Mouse (Mus musculus) thymus, postnatal 0 days (tissue): ENCODE measurements around the gene Tmem138. TPM values are rescaled to one million over a fixed set of nuclear protein-coding genes. Genes with fewer than 3 reads are reported as not detected.
A peak's percentile ranks its signal among the peaks of the same experiment; 100 is the strongest.

ENCODE experiments used
- DNase-seq: peaks from one replicate; pipeline ENCODE4 v3.0.0-alpha.2; 2015; ENCODE audit warnings: low spot score
- polyA plus RNA-seq: library from polyadenylated mRNA; unstranded; fragments of >200 nt; fragmentation: Nextera tagmentation; extraction: Ambion mirVana; gene quantifications from 2 replicates; pipeline ENCODE4 v1.2.1, GENCODE M21; 2015

The Tmem138 gene
- 24.6 and 25.7 TPM in 2 replicates for polyA plus RNA-seq

- DNase-seq: peak; percentile 96
These were observed at the start of gene Tmem138, which contains the start of gene Cyb561a3 for GRCm38 (mm10) chr19:10576690-10577561. Tmem138 (minus strand) TSS chr19:10577362. Cyb561a3 (plus strand) TSS chr19:10577172.

GRCm38 (mm10) chr19:10608573-10609240, 31.5 kb upstream of the Tmem138 start:
- DNase-seq: no peak

- no peak for DNase-seq
These were observed 28.9 kb upstream of the Tmem138 start for GRCm38 (mm10) chr19:10605901-10606622.

- peak; percentile 99 for DNase-seq
These were observed 28.2 kb upstream of the Tmem138 start, which contains the start of the genes Ddb1 and Tkfc for GRCm38 (mm10) chr19:10605293-10605900. Ddb1 (plus strand) TSS chr19:10605327. Tkfc (minus strand) TSS chr19:10605654.

- DNase-seq: no peak
These were observed 27.4 kb upstream of the Tmem138 start for GRCm38 (mm10) chr19:10604534-10604933.

- no peak for DNase-seq
These were observed 26.7 kb upstream of the Tmem138 start for GRCm38 (mm10) chr19:10603660-10604523.

GRCm38 (mm10) chr19:10602787-10603186, 25.6 kb upstream of the Tmem138 start:
- DNase-seq: peak; percentile 94

GRCm38 (mm10) chr19:10602247-10602769, 25.1 kb upstream of the Tmem138 start:
- DNase-seq: no peak

GRCm38 (mm10) chr19:10599648-10600047, 22.5 kb upstream of the Tmem138 start:
- DNase-seq: no peak

GRCm38 (mm10) chr19:10598188-10598587, 21.0 kb upstream of the Tmem138 start:
- peak; percentile 48 for DNase-seq

GRCm38 (mm10) chr19:10591659-10592377, 14.7 kb upstream of the Tmem138 start:
- DNase-seq: no peak

GRCm38 (mm10) chr19:10590301-10590700, 13.1 kb upstream of the Tmem138 start:
- DNase-seq: no peak

- no peak for DNase-seq
These were observed 12.1 kb upstream of the Tmem138 start for GRCm38 (mm10) chr19:10589127-10589857.

GRCm38 (mm10) chr19:10587231-10587630, 10.1 kb upstream of the Tmem138 start:
- DNase-seq: no peak

GRCm38 (mm10) chr19:10585112-10585511, 8.0 kb upstream of the Tmem138 start:
- DNase-seq: peak; percentile 16

GRCm38 (mm10) chr19:10583550-10584146, 6.5 kb upstream of the Tmem138 start:
- no peak for DNase-seq

- DNase-seq: peak; percentile 42
These were observed 4.8 kb upstream of the Tmem138 start for GRCm38 (mm10) chr19:10581984-10582383.

- DNase-seq: no peak
These were observed 3.6 kb upstream of the Tmem138 start for GRCm38 (mm10) chr19:10580761-10581160.
